24 mouse cellular contexts compared by ENCODE assay signal in genomic region chr14:60253466-60253865, GRCm38 (mm10). TPM values are rescaled to one million over a fixed set of nuclear protein-coding genes. Genes with fewer than 3 reads are reported as not detected.
A peak's percentile ranks its signal among the peaks of the same experiment; 100 is the strongest.
DNase-seq lines count a peak whose midpoint lies in the region; ATAC-seq and TF ChIP-seq lines count a peak whose summit lies in the region.
"Had no signal": no experiment of that assay in that cellular context is flagged by ENCODE, and none has a peak within 500 bp of the region (broad histone marks: within the 10 kb centered on the region; RNA-seq: fewer than 3 reads in every experiment).

No protein-coding gene starts in this region.

- H3K4me1 ChIP-seq in liver, embryonic 11.5 days (replicated peaks; ENCODE audit: control insufficient read depth, insufficient read depth, low read length), result peaks cover 10% of the 10 kb centered on the region
- peaks cover 29 to 44% of the 10 kb centered on the region in 2 experiments for H3K4me1 ChIP-seq in MEL (ENCODE audit: control insufficient read depth in 1 of 2, insufficient read depth in 2 of 2, low read length in 2 of 2)
- H3K4me1 ChIP-seq in liver, embryonic 14.5 days (replicated peaks; ENCODE audit: control insufficient read depth in 2 of 2, insufficient read depth in 2 of 2, low read length in 1 of 2), result peaks cover 20 to 34% of the 10 kb centered on the region in 2 experiments

- no peaks in the 10 kb centered on the region for H3K27me3 ChIP-seq in liver, embryonic 11.5 days (replicated peaks; ENCODE audit: control insufficient read depth, insufficient read depth, low read length)
- no peaks in the 10 kb centered on the region for H3K27me3 ChIP-seq in MEL (ENCODE audit: control insufficient read depth in 1 of 2, insufficient read depth in 2 of 2, low read length in 2 of 2)
- no peaks in the 10 kb centered on the region for H3K27me3 ChIP-seq in liver, embryonic 14.5 days (ENCODE audit: control insufficient read depth, insufficient read depth, low read length)
- H3K27me3 ChIP-seq: CH12.LX; embryonic facial prominence, embryonic 12.5 days; forebrain, embryonic 13.5 days; forebrain, embryonic 15.5 days had no signal

- WGBS in liver, embryonic 11.5 days, result 41% methylated on average over 3 of the region's 3 CpGs
- WGBS in liver, embryonic 14.5 days (ENCODE audit: insufficient replicate concordance), result 15% methylated on average over 3 of the region's 3 CpGs

- no peak overlapping the region for H3K27ac ChIP-seq in liver, embryonic 11.5 days (ENCODE audit: low read depth, low read length)
- peak overlapping the region; percentile 79 for H3K27ac ChIP-seq in MEL (ENCODE audit: control insufficient read depth, low read depth, low read length)
- H3K27ac ChIP-seq in liver, embryonic 14.5 days, result no peak overlapping the region
- H3K27ac ChIP-seq: embryonic facial prominence, embryonic 10.5 days; embryonic facial prominence, embryonic 12.5 days; forebrain, embryonic 13.5 days; forebrain, embryonic 15.5 days had no signal

- no peaks in the 10 kb centered on the region for H3K36me3 ChIP-seq in liver, embryonic 11.5 days (ENCODE audit: control insufficient read depth, insufficient read depth, low read length)
- peaks cover 0 to 39% of the 10 kb centered on the region in 2 experiments; a peak in 2 of 4 replicates for H3K36me3 ChIP-seq in MEL (ENCODE audit: control insufficient read depth in 1 of 2, insufficient read depth in 2 of 2, low read length in 2 of 2)
- no peaks in the 10 kb centered on the region for H3K36me3 ChIP-seq in liver, embryonic 14.5 days (replicated peaks; ENCODE audit: control insufficient read depth, insufficient read depth, low read depth)
- H3K36me3 ChIP-seq: embryonic facial prominence, embryonic 10.5 days; embryonic facial prominence, embryonic 12.5 days; forebrain, embryonic 15.5 days had no signal

- no peak overlapping the region for H3K9ac ChIP-seq in liver, embryonic 11.5 days (ENCODE audit: low read depth, low read length)
- H3K9ac ChIP-seq in MEL (ENCODE audit: control insufficient read depth, low read depth, low read length, poor library complexity, severe bottlenecking), result peak overlapping the region; percentile 32
- H3K9ac ChIP-seq in liver, embryonic 14.5 days (replicated peaks), result no peak overlapping the region
- H3K9ac ChIP-seq: embryonic facial prominence, embryonic 12.5 days; forebrain, embryonic 13.5 days; forebrain, embryonic 15.5 days; forebrain, postnatal 0 days had no signal

- TF ChIP-seq CTCF in MEL (IDR thresholded peaks at IDR 0.05 in 2 of 3, conservative IDR thresholded peaks at IDR 0.05 in 1 of 3; ENCODE audit: control insufficient read depth in 1 of 3, insufficient read depth in 1 of 3, low read depth in 2 of 3, low read length in 3 of 3, poor library complexity in 1 of 3, severe bottlenecking in 1 of 3), result no peak
- TF ChIP-seq CTCF in liver, embryonic 14.5 days (IDR thresholded peaks at IDR 0.05; ENCODE audit: low read depth), result no peak

- H3K9me3 ChIP-seq in liver, embryonic 11.5 days (ENCODE audit: control insufficient read depth, low read length), result no peaks in the 10 kb centered on the region
- no peaks in the 10 kb centered on the region for H3K9me3 ChIP-seq in MEL (replicated peaks; ENCODE audit: insufficient read depth, low read length)
- H3K9me3 ChIP-seq in liver, embryonic 14.5 days (ENCODE audit: control insufficient read depth, low read length), result no peaks in the 10 kb centered on the region
- H3K9me3 ChIP-seq: embryonic facial prominence, embryonic 10.5 days; embryonic facial prominence, embryonic 12.5 days; forebrain, embryonic 13.5 days; forebrain, embryonic 15.5 days; G1E had no signal

- H3K4me3 ChIP-seq in liver, embryonic 11.5 days (ENCODE audit: low read depth, low read length), result no peak overlapping the region
- H3K4me3 ChIP-seq in MEL (ENCODE audit: control insufficient read depth in 1 of 2, insufficient read depth in 1 of 2, low read depth in 2 of 2, low read length in 2 of 2), result peak overlapping the region in 1 of 2 experiments; percentile 14; a peak in 2 of 4 replicates
- H3K4me3 ChIP-seq in liver, embryonic 14.5 days (ENCODE audit: insufficient read depth in 1 of 2, low read depth in 2 of 2, low read length in 2 of 2), result no peak overlapping the region
- H3K4me3 ChIP-seq: embryonic facial prominence, embryonic 10.5 days; embryonic facial prominence, embryonic 12.5 days; forebrain, embryonic 13.5 days; forebrain, embryonic 15.5 days had no signal

- peaks cover 36% of the 10 kb centered on the region for H3K79me2 ChIP-seq in MEL (ENCODE audit: control insufficient read depth, insufficient read depth, low read length, poor library complexity)

- H3K4me2 ChIP-seq in liver, embryonic 11.5 days, result peak overlapping the region; percentile 20; the same call in 1 of the 2 replicates
- 0 out of 2 replicates have a peak overlapping the region, but pooled peaks have one; percentile 3 for H3K4me2 ChIP-seq in liver, embryonic 14.5 days (ENCODE audit: low read depth)
- H3K4me2 ChIP-seq: embryonic facial prominence, embryonic 12.5 days; forebrain, embryonic 13.5 days; forebrain, embryonic 15.5 days had no signal

- no peak for DNase-seq in liver, embryonic 11.5 days (ENCODE audit: low spot score)
- DNase-seq in liver (no peak), MEL (ENCODE audit: low read depth, low spot score) (peak; percentile 70)
- DNase-seq in liver, embryonic 14.5 days (ENCODE audit: low read depth in 3 of 3, low spot score in 3 of 3), result no peak
- no peak for DNase-seq in adrenal gland, adult 18-20 months (ENCODE audit: low spot score in 2 of 2)
- DNase-seq: adrenal gland, adult 8-10 months; adrenal gland, postnatal 14 days; adrenal gland, postnatal 36 days; B cell, adult 2 months; cerebellum, adult 11-12 months; cerebellum, adult 2 months; cerebellum, adult 9-10 months; cerebellum, postnatal 10 days; cerebellum, postnatal 25 days; forebrain, postnatal 0 days had no signal

- TF ChIP-seq POLR2A in MEL (IDR thresholded peaks at IDR 0.05; ENCODE audit: control insufficient read depth in 1 of 2, insufficient read depth in 1 of 2, low read depth in 1 of 2, low read length in 2 of 2, poor library complexity in 1 of 2), result 0 out of 4 replicates have a peak, but pooled peaks of 1 of the 2 experiments have one; percentile 42

- ATAC-seq in liver, embryonic 11.5 days (replicated peaks; ENCODE audit: low FRiP score), result no peak
- no peak for ATAC-seq in liver, embryonic 14.5 days (ENCODE audit: insufficient read depth)
- ATAC-seq: CD4-positive, CD25-positive, alpha-beta regulatory T cell, adult 4 months; forebrain, embryonic 13.5 days; forebrain, embryonic 15.5 days; forebrain, postnatal 0 days had no signal

- TF ChIP-seq EP300 in MEL (IDR thresholded peaks at IDR 0.05; ENCODE audit: low read depth in 1 of 2, low read length in 2 of 2), result peak; percentile 47 to 73
- TF ChIP-seq EP300 in liver, embryonic 14.5 days (IDR thresholded peaks at IDR 0.05; ENCODE audit: low read depth), result no peak

- TF ChIP-seq RAD21 in MEL (IDR thresholded peaks at IDR 0.05; ENCODE audit: low read depth, low read length), result no peak

TF ChIP-seq in MEL, 35 proteins besides CTCF, POLR2A, EP300 and RAD21 (continues in another document):
- no peak for TF ChIP-seq USF2 (IDR thresholded peaks at IDR 0.05; ENCODE audit: borderline replicate concordance in 1 of 2, insufficient read depth in 1 of 2, low read depth in 1 of 2, low read length in 2 of 2)
- no peak for TF ChIP-seq MYC (IDR thresholded peaks at IDR 0.05; ENCODE audit: low read depth, low read length)
- 0 out of 2 replicates have a peak, but pooled peaks have one; percentile 38 for TF ChIP-seq MXI1 (IDR thresholded peaks at IDR 0.05; ENCODE audit: low read depth, low read length)
- no peak for TF ChIP-seq ZC3H11A (IDR thresholded peaks at IDR 0.05; ENCODE audit: low read depth, low read length)
- no peak for TF ChIP-seq NRF1 (IDR thresholded peaks at IDR 0.05; ENCODE audit: insufficient read depth, low read depth, low read length, poor library complexity, severe bottlenecking)
- no peak for TF ChIP-seq TAL1 (IDR thresholded peaks at IDR 0.05; ENCODE audit: low read length)
- no peak for TF ChIP-seq E2F4 (IDR thresholded peaks at IDR 0.05; ENCODE audit: borderline replicate concordance, low read depth, low read length)

RNA-seq across cellular contexts. Expression of gene Gm49336, which starts 2.2 kb away (rescaled TPM):
- polyA plus RNA-seq in liver, embryonic 11.5 days (2014; fragmentation: Nextera tagmentation; extraction: Ambion mirVana), result 70.0 and 75.1 TPM in 2 replicates
- total RNA-seq in MEL (2012; rRNA removed), result 75.6 and 87.9 TPM in 2 replicates
- polyA plus RNA-seq in MEL (2012; ENCODE audit: insufficient read depth in 1 of 2, insufficient read length in 2 of 2, low read depth in 1 of 2, low replicate concordance in 2 of 2, missing spikeins in 1 of 2), result 10 to 100 TPM; 37.1 to 59.9 TPM
- 15.0 and 20.4 TPM in 2 replicates for polyA plus RNA-seq in liver, embryonic 14.5 days (2012; rRNA removed)
- 35.9 and 40.4 TPM in 2 replicates for polyA plus RNA-seq in liver, embryonic 14.5 days (2014; fragmentation: Nextera tagmentation; extraction: Ambion mirVana)
- 10 to 100 TPM; 35.1 to 39.2 TPM for total RNA-seq in adrenal gland, adult 18-20 months (2021)

RNA-seq across cellular contexts. Expression of gene Nupl1, which starts 2.2 kb away (rescaled TPM):
- polyA plus RNA-seq in liver, embryonic 11.5 days (2014; fragmentation: Nextera tagmentation; extraction: Ambion mirVana), result not detected in 2 replicates
- not detected in 2 replicates for total RNA-seq in MEL (2012; rRNA removed)
- polyA plus RNA-seq in MEL (2012; ENCODE audit: insufficient read depth in 1 of 2, insufficient read length in 2 of 2, low read depth in 1 of 2, low replicate concordance in 2 of 2, missing spikeins in 1 of 2), result not detected
- 0.03 TPM in 1 of 2 replicates, not detected in the other for polyA plus RNA-seq in liver, embryonic 14.5 days (2012; rRNA removed)
- polyA plus RNA-seq in liver, embryonic 14.5 days (2014; fragmentation: Nextera tagmentation; extraction: Ambion mirVana), result not detected in 2 replicates
- not detected for total RNA-seq in adrenal gland, adult 18-20 months (2021)
- total RNA-seq: adrenal gland, postnatal 14 days; adrenal gland, postnatal 36 days; CH12.LX; forebrain, postnatal 0 days had no signal
- polyA plus RNA-seq: cerebellum, adult 2 months; embryonic facial prominence, embryonic 10.5 days; embryonic facial prominence, embryonic 12.5 days; embryonic facial prominence, embryonic 14.5 days; forebrain, embryonic 11.5 days; forebrain, postnatal 0 days; G1E had no signal

RNA-seq across cellular contexts. Expression of gene Mtmr6, which starts 11.6 kb away (rescaled TPM):
- 24.5 and 25.0 TPM in 2 replicates for polyA plus RNA-seq in liver, embryonic 11.5 days (2014; fragmentation: Nextera tagmentation; extraction: Ambion mirVana)
- 29.1 and 32.5 TPM in 2 replicates for total RNA-seq in MEL (2012; rRNA removed)
- polyA plus RNA-seq in MEL (2012; ENCODE audit: insufficient read depth in 1 of 2, insufficient read length in 2 of 2, low read depth in 1 of 2, low replicate concordance in 2 of 2, missing spikeins in 1 of 2), result 10 to 100 TPM in 1 of 2 experiments, not detected in 1; 21.3 TPM
- polyA plus RNA-seq in liver, embryonic 14.5 days (2012; rRNA removed), result 5.1 and 7.8 TPM in 2 replicates
- polyA plus RNA-seq in liver, embryonic 14.5 days (2014; fragmentation: Nextera tagmentation; extraction: Ambion mirVana), result 13.4 and 14.0 TPM in 2 replicates
- 10 to 100 TPM; 49.6 to 50.2 TPM for total RNA-seq in adrenal gland, adult 18-20 months (2021)

RNA-seq across cellular contexts. Expression of gene Atp8a2, which starts 56.5 kb away (rescaled TPM):
- polyA plus RNA-seq in liver, embryonic 11.5 days (2014; fragmentation: Nextera tagmentation; extraction: Ambion mirVana), result 2.2 and 2.4 TPM in 2 replicates
- total RNA-seq in MEL (2012; rRNA removed), result 0.16 and 0.39 TPM in 2 replicates
- polyA plus RNA-seq in MEL (2012; ENCODE audit: insufficient read depth in 1 of 2, insufficient read length in 2 of 2, low read depth in 1 of 2, low replicate concordance in 2 of 2, missing spikeins in 1 of 2), result under 1 TPM in 1 of 2 experiments, not detected in 1; 0.29 TPM
- polyA plus RNA-seq in liver, embryonic 14.5 days (2012; rRNA removed), result 0.51 and 0.61 TPM in 2 replicates
- 1.8 and 2.3 TPM in 2 replicates for polyA plus RNA-seq in liver, embryonic 14.5 days (2014; fragmentation: Nextera tagmentation; extraction: Ambion mirVana)
- total RNA-seq in adrenal gland, adult 18-20 months (2021), result 1 to 10 TPM; 1.1 to 2.0 TPM
- polyA plus RNA-seq: G1E had no signal
